Mouse (Mus musculus): ENCODE measurements around the gene Csf1. TPM values are rescaled to one million over a fixed set of nuclear protein-coding genes. Genes with fewer than 3 reads are reported as not detected.
"Not testable (repeated sequence)": the region's sequence is repeated elsewhere in the genome, so short reads cannot be mapped to it uniquely, and the experiment has no call there.

Csf1 gene
- polyA plus RNA-seq, 1 experiment from 2014 or later = 21.4 TPM

- WGBS = 50% methylated on average over 2 of the region's 2 CpGs
- Histone ChIP-seq H3K4me2 (ENCODE audit: low read depth, low read length) (no peak overlapping the region), H3K4me3 (ENCODE audit: low read depth, low read length) (no peak overlapping the region), H3K27ac (replicated peaks; ENCODE audit: low read depth, low read length) (peak overlapping the region; percentile 88), H3K9me3 (ENCODE audit: control insufficient read depth, low read length) (no peaks in the 10 kb centered on the region), H3K27me3 (replicated peaks; ENCODE audit: control insufficient read depth, insufficient read depth, low read length) (no peaks in the 10 kb centered on the region), H3K36me3 (ENCODE audit: control insufficient read depth, insufficient read depth, low read length) (peaks cover 20% of the 10 kb centered on the region; the same call in 1 of the 2 replicates), H3K4me1 (ENCODE audit: control insufficient read depth, insufficient read depth, low read length) (peaks cover 30% of the 10 kb centered on the region), H3K9ac (ENCODE audit: low read depth, low read length) (no peak overlapping the region)
- 0 out of 2 replicates have a peak, but pooled peaks have one; percentile 23 for ATAC-seq (ENCODE audit: low read depth)
- DNase-seq (ENCODE audit: low spot score) = peak; percentile 27
Observed at GRCm38 (mm10) chr3:107739966-107740365, 20.3 kb downstream of the Csf1 start.

- H3K36me3 ChIP-seq (ENCODE audit: control insufficient read depth, insufficient read depth, low read length) = peaks cover 16% of the 10 kb centered on the region; the same call in 1 of the 2 replicates
- H3K27me3 ChIP-seq (replicated peaks; ENCODE audit: control insufficient read depth, insufficient read depth, low read length) = no peaks in the 10 kb centered on the region
- H3K4me3 ChIP-seq (ENCODE audit: low read depth, low read length) = no peak overlapping the region
- ATAC-seq (ENCODE audit: low read depth) = no peak
- H3K4me1 ChIP-seq (ENCODE audit: control insufficient read depth, insufficient read depth, low read length) = peaks cover 30% of the 10 kb centered on the region
- H3K27ac ChIP-seq (replicated peaks; ENCODE audit: low read depth, low read length) = peak overlapping the region; percentile 88
- no peak overlapping the region for H3K4me2 ChIP-seq (ENCODE audit: low read depth, low read length)
- H3K9ac ChIP-seq (ENCODE audit: low read depth, low read length) = no peak overlapping the region
- 64% methylated on average over 3 of the region's 3 CpGs for WGBS
- H3K9me3 ChIP-seq (ENCODE audit: control insufficient read depth, low read length) = no peaks in the 10 kb centered on the region
- peak; percentile 22 for DNase-seq (ENCODE audit: low spot score)
Observed at GRCm38 (mm10) chr3:107739456-107739855, 20.8 kb downstream of the Csf1 start.

GRCm38 (mm10) chr3:107738620-107739019 is 21.6 kb downstream of the Csf1 start:
- peaks cover 12% of the 10 kb centered on the region; the same call in 1 of the 2 replicates for H3K36me3 ChIP-seq (ENCODE audit: control insufficient read depth, insufficient read depth, low read length)
- H3K9ac ChIP-seq (ENCODE audit: low read depth, low read length) = no peak overlapping the region
- DNase-seq (ENCODE audit: low spot score) (no peak), ATAC-seq (ENCODE audit: low read depth) (no peak)
- H3K4me1 ChIP-seq (ENCODE audit: control insufficient read depth, insufficient read depth, low read length) = peaks cover 30% of the 10 kb centered on the region
- no peak overlapping the region for H3K27ac ChIP-seq (replicated peaks; ENCODE audit: low read depth, low read length)
- no peak overlapping the region for H3K4me3 ChIP-seq (ENCODE audit: low read depth, low read length)
- H3K4me2 ChIP-seq (ENCODE audit: low read depth, low read length) = no peak overlapping the region
- WGBS = 75% methylated on average over 1 of the region's 1 CpGs
- H3K27me3 ChIP-seq (replicated peaks; ENCODE audit: control insufficient read depth, insufficient read depth, low read length) = no peaks in the 10 kb centered on the region
- no peaks in the 10 kb centered on the region for H3K9me3 ChIP-seq (ENCODE audit: control insufficient read depth, low read length)

GRCm38 (mm10) chr3:107737609-107738190 is 22.6 kb downstream of the Csf1 start:
- Histone ChIP-seq H3K4me3 (ENCODE audit: low read depth, low read length) (no peak overlapping the region), H3K36me3 (ENCODE audit: control insufficient read depth, insufficient read depth, low read length) (peaks cover 10% of the 10 kb centered on the region; the same call in 1 of the 2 replicates), H3K27ac (replicated peaks; ENCODE audit: low read depth, low read length) (no peak overlapping the region), H3K4me1 (ENCODE audit: control insufficient read depth, insufficient read depth, low read length) (peaks cover 30% of the 10 kb centered on the region), H3K27me3 (replicated peaks; ENCODE audit: control insufficient read depth, insufficient read depth, low read length) (no peaks in the 10 kb centered on the region), H3K9me3 (ENCODE audit: control insufficient read depth, low read length) (no peaks in the 10 kb centered on the region), H3K9ac (ENCODE audit: low read depth, low read length) (no peak overlapping the region), H3K4me2 (ENCODE audit: low read depth, low read length) (no peak overlapping the region)
- DNase-seq (ENCODE audit: low spot score) (peak; percentile 38), ATAC-seq (ENCODE audit: low read depth) (no peak)
- 47% methylated on average over 1 of the region's 1 CpGs for WGBS

GRCm38 (mm10) chr3:107735620-107736019 is 24.6 kb downstream of the Csf1 start:
- H3K4me2 ChIP-seq (ENCODE audit: low read depth, low read length); ATAC-seq (ENCODE audit: low read depth); H3K9me3 ChIP-seq (ENCODE audit: control insufficient read depth, low read length); H3K36me3 ChIP-seq (ENCODE audit: control insufficient read depth, insufficient read depth, low read length); H3K27ac ChIP-seq (replicated peaks; ENCODE audit: low read depth, low read length); H3K9ac ChIP-seq (ENCODE audit: low read depth, low read length); H3K27me3 ChIP-seq (replicated peaks; ENCODE audit: control insufficient read depth, insufficient read depth, low read length); H3K4me3 ChIP-seq (ENCODE audit: low read depth, low read length); DNase-seq (ENCODE audit: low spot score): not testable (repeated sequence)
- WGBS = 91% methylated on average over 13 of the region's 13 CpGs
- peaks cover 15% of the 10 kb centered on the region for H3K4me1 ChIP-seq (ENCODE audit: control insufficient read depth, insufficient read depth, low read length)

GRCm38 (mm10) chr3:107733329-107733728 is 26.9 kb downstream of the Csf1 start:
- DNase-seq (ENCODE audit: low spot score) (no peak), ATAC-seq (ENCODE audit: low read depth) (no peak)
- Histone ChIP-seq H3K36me3 (ENCODE audit: control insufficient read depth, insufficient read depth, low read length) (no peaks in the 10 kb centered on the region), H3K9ac (ENCODE audit: low read depth, low read length) (no peak overlapping the region), H3K4me2 (ENCODE audit: low read depth, low read length) (no peak overlapping the region), H3K4me1 (ENCODE audit: control insufficient read depth, insufficient read depth, low read length) (no peaks in the 10 kb centered on the region), H3K27me3 (replicated peaks; ENCODE audit: control insufficient read depth, insufficient read depth, low read length) (no peaks in the 10 kb centered on the region), H3K9me3 (ENCODE audit: control insufficient read depth, low read length) (no peaks in the 10 kb centered on the region), H3K27ac (replicated peaks; ENCODE audit: low read depth, low read length) (no peak overlapping the region), H3K4me3 (ENCODE audit: low read depth, low read length) (no peak overlapping the region)
- WGBS = 73% methylated on average over 1 of the region's 1 CpGs

GRCm38 (mm10) chr3:107730236-107730635 is 30.0 kb downstream of the Csf1 start:
- Histone ChIP-seq H3K4me2 (ENCODE audit: low read depth, low read length) (no peak overlapping the region), H3K27ac (replicated peaks; ENCODE audit: low read depth, low read length) (no peak overlapping the region; the same call in 1 of the 2 replicates), H3K4me1 (ENCODE audit: control insufficient read depth, insufficient read depth, low read length) (no peaks in the 10 kb centered on the region), H3K9ac (ENCODE audit: low read depth, low read length) (no peak overlapping the region), H3K27me3 (replicated peaks; ENCODE audit: control insufficient read depth, insufficient read depth, low read length) (no peaks in the 10 kb centered on the region), H3K4me3 (ENCODE audit: low read depth, low read length) (no peak overlapping the region), H3K9me3 (ENCODE audit: control insufficient read depth, low read length) (no peaks in the 10 kb centered on the region), H3K36me3 (ENCODE audit: control insufficient read depth, insufficient read depth, low read length) (no peaks in the 10 kb centered on the region)
- 20% methylated on average over 2 of the region's 2 CpGs for WGBS
- no peak for ATAC-seq (ENCODE audit: low read depth)
- peak; percentile 48 for DNase-seq (ENCODE audit: low spot score)

- no peaks in the 10 kb centered on the region for H3K9me3 ChIP-seq (ENCODE audit: control insufficient read depth, low read length)
- no peaks in the 10 kb centered on the region for H3K36me3 ChIP-seq (ENCODE audit: control insufficient read depth, insufficient read depth, low read length)
- no peaks in the 10 kb centered on the region for H3K4me1 ChIP-seq (ENCODE audit: control insufficient read depth, insufficient read depth, low read length)
- WGBS = 26% methylated on average over 1 of the region's 1 CpGs
- H3K9ac ChIP-seq (ENCODE audit: low read depth, low read length) = no peak overlapping the region
- H3K4me3 ChIP-seq (ENCODE audit: low read depth, low read length) = no peak overlapping the region
- no peaks in the 10 kb centered on the region for H3K27me3 ChIP-seq (replicated peaks; ENCODE audit: control insufficient read depth, insufficient read depth, low read length)
- no peak for ATAC-seq (ENCODE audit: low read depth)
- peak; percentile 29 for DNase-seq (ENCODE audit: low spot score)
- H3K4me2 ChIP-seq (ENCODE audit: low read depth, low read length) = no peak overlapping the region
- H3K27ac ChIP-seq (replicated peaks; ENCODE audit: low read depth, low read length) = no peak overlapping the region
Observed at GRCm38 (mm10) chr3:107728509-107728908, 31.8 kb downstream of the Csf1 start.

GRCm38 (mm10) chr3:107715971-107716370 is 44.3 kb downstream of the Csf1 start:
- Histone ChIP-seq H3K36me3 (ENCODE audit: control insufficient read depth, insufficient read depth, low read length) (no peaks in the 10 kb centered on the region), H3K4me2 (ENCODE audit: low read depth, low read length) (no peak overlapping the region), H3K9ac (ENCODE audit: low read depth, low read length) (no peak overlapping the region), H3K4me1 (ENCODE audit: control insufficient read depth, insufficient read depth, low read length) (peaks cover 7% of the 10 kb centered on the region), H3K27ac (replicated peaks; ENCODE audit: low read depth, low read length) (no peak overlapping the region), H3K9me3 (ENCODE audit: control insufficient read depth, low read length) (no peaks in the 10 kb centered on the region), H3K27me3 (replicated peaks; ENCODE audit: control insufficient read depth, insufficient read depth, low read length) (no peaks in the 10 kb centered on the region), H3K4me3 (ENCODE audit: low read depth, low read length) (no peak overlapping the region)
- 48% methylated on average over 1 of the region's 1 CpGs for WGBS
- ATAC-seq (ENCODE audit: low read depth) (no peak), DNase-seq (ENCODE audit: low spot score) (no peak)
